Mouse (Mus musculus) bone marrow, adult 2 months (tissue): ENCODE results near the gene Tekt4. TPM values are rescaled to one million over a fixed set of nuclear protein-coding genes. Genes with fewer than 3 reads are reported as not detected.

Experiments used
- H3K27ac ChIP-seq: fragments of 200-500 bp; 2 replicates; pipeline ENCODE4 v1.5.1; 2012; ENCODE audit warnings: low read depth, mild to moderate bottlenecking, control low read depth, inconsistent platforms, low read length; ENCODE audit not compliant: control insufficient read depth, poor library complexity, insufficient read depth
- H3K4me1 ChIP-seq: fragments of 200-500 bp; 2 replicates; pipeline ENCODE4 v1.6.1; 2011; ENCODE audit warnings: low read length; ENCODE audit not compliant: control insufficient read depth, insufficient read depth
- H3K4me3 ChIP-seq: fragments of 200-500 bp; replicated peaks from 2 replicates; pipeline ENCODE3; 2011; ENCODE audit warnings: mild to moderate bottlenecking, low read depth, low read length, control low read depth; ENCODE audit not compliant: control insufficient read depth
- CTCF ChIP-seq: fragments of 200-500 bp; IDR thresholded peaks from 2 replicates; pipeline ENCODE4 v1.5.1; 2011; ENCODE audit warnings: low read length, control low read depth; ENCODE audit not compliant: control insufficient read depth, insufficient read depth
- POLR2A ChIP-seq: fragments of 200-500 bp; IDR thresholded peaks from 2 replicates; pipeline ENCODE4 v1.6.1; 2011; ENCODE audit warnings: low read depth, mild to moderate bottlenecking, control low read depth, low read length, borderline replicate concordance; ENCODE audit not compliant: control insufficient read depth
- WGBS: fragments of 180-500 bp; shearing (Covaris S2); methylation state at CpG from one replicate; pipeline ENCODE4 v1.1.7; 2018; 5-methylcytosine and 5-hydroxymethylcytosine counted together
- polyA plus RNA-seq: library from polyadenylated mRNA; stranded (reverse); fragments of >200 nt; gene quantifications from 2 replicates; pipeline ENCODE4 v1.2.4, GENCODE M21; 2011; ENCODE audit warnings: low replicate concordance; ENCODE audit not compliant: missing spikeins, insufficient read depth, insufficient read length

Tekt4 gene
- polyA plus RNA-seq, 1 experiment, result not detected

GRCm38 (mm10) chr17:25425996-25426395 is 28.4 kb upstream of the Tekt4 start:
- TF ChIP-seq POLR2A (no peak), CTCF (no peak)
- H3K4me1 ChIP-seq, result no peaks in the 10 kb centered on the region
- 67% methylated on average over 2 of the region's 2 CpGs for WGBS

GRCm38 (mm10) chr17:25427441-25427840 is 27.0 kb upstream of the Tekt4 start:
- WGBS, result 59% methylated on average over 10 of the region's 10 CpGs
- H3K4me1 ChIP-seq, result no peaks in the 10 kb centered on the region
- H3K4me3 ChIP-seq, result no peak overlapping the region
- TF ChIP-seq POLR2A (no peak), CTCF (no peak)
- H3K27ac ChIP-seq, result no peak overlapping the region

More at GRCm38 (mm10) chr17:25425996-25426395, 28.4 kb upstream of the Tekt4 start:
- no peak overlapping the region for H3K4me3 ChIP-seq
- no peak overlapping the region for H3K27ac ChIP-seq

- no peak overlapping the region for H3K4me3 ChIP-seq
- 41% methylated on average over 5 of the region's 5 CpGs for WGBS
- TF ChIP-seq POLR2A (no peak), CTCF (no peak)
- no peak overlapping the region for H3K27ac ChIP-seq
- H3K4me1 ChIP-seq, result no peaks in the 10 kb centered on the region
These were observed 25.2 kb upstream of the Tekt4 start for GRCm38 (mm10) chr17:25429240-25429639.

GRCm38 (mm10) chr17:25429886-25430285 is 24.5 kb upstream of the Tekt4 start:
- no peaks in the 10 kb centered on the region for H3K4me1 ChIP-seq
- no peak overlapping the region for H3K4me3 ChIP-seq
- H3K27ac ChIP-seq, result no peak overlapping the region
- no peak for TF ChIP-seq CTCF
- TF ChIP-seq POLR2A, result no peak
- 29% methylated on average over 6 of the region's 6 CpGs for WGBS

- Histone ChIP-seq H3K4me3 (no peak overlapping the region), H3K27ac (no peak overlapping the region), H3K4me1 (no peaks in the 10 kb centered on the region)
- no peak for TF ChIP-seq CTCF
- no peak for TF ChIP-seq POLR2A
- 29% methylated on average over 8 of the region's 8 CpGs for WGBS
These were observed 23.9 kb upstream of the Tekt4 start for GRCm38 (mm10) chr17:25430534-25430933.

GRCm38 (mm10) chr17:25432433-25433181 is 21.8 kb upstream of the Tekt4 start:
- Histone ChIP-seq H3K4me1 (no peaks in the 10 kb centered on the region), H3K27ac (no peak overlapping the region), H3K4me3 (no peak overlapping the region)
- 2% methylated on average over 53 of the region's 53 CpGs for WGBS
- TF ChIP-seq CTCF (no peak), POLR2A (no peak)

GRCm38 (mm10) chr17:25433223-25433616 is 21.2 kb upstream of the Tekt4 start:
- no peak for TF ChIP-seq CTCF
- TF ChIP-seq POLR2A, result no peak
- no peaks in the 10 kb centered on the region for H3K4me1 ChIP-seq
- 3% methylated on average over 40 of the region's 40 CpGs for WGBS
- H3K27ac ChIP-seq, result no peak overlapping the region
- no peak overlapping the region for H3K4me3 ChIP-seq

- H3K4me1 ChIP-seq, result no peaks in the 10 kb centered on the region
- 2% methylated on average over 96 of the region's 103 CpGs for WGBS
- no peak within 1 kb of the TSS for H3K27ac ChIP-seq
- TF ChIP-seq POLR2A (no peak), CTCF (no peak)
- no peak within 1 kb of the TSS for H3K4me3 ChIP-seq
These were observed 20.5 kb upstream of the Tekt4 start, which contains the start of gene Cacna1h for GRCm38 (mm10) chr17:25433617-25434606. Gene Cacna1h (minus strand): TSS chr17:25433783.
